In the genomic region with DNA sequence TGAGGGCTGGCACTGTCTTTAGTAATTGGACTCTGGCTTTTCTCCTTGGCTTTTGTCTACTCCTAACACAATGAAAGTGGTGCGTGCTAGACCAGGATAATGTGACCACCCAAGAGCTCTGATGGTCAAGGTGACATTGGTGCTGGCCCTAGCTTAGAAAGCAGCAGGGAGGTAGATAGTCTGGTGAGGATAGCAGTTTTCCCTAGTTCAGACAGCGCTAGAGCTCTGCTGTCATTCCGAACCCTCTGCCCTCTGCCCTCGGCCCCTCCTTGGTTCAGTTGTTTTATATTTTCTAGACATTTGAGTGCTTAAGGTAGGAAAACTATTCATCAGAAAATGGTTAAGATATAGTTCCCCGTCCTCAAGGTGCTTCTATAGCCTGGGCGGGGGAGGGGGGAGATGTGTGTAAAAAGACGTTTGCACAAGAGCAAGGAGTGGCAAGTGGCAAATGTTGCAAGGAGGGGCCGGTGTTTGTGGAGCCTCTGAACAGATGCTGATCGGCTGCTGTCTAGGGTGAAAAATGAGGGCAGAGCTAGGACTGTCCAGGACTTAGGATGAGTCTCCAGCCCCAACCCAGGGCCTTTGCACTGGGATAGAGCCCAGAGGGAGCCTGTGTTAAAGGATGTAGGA, we compare ENCODE assay signal across 9 mouse cellular contexts. TPM values are rescaled to one million over a fixed set of nuclear protein-coding genes. Genes with fewer than 3 reads are reported as not detected.
DNase-seq lines count a peak whose midpoint lies in the region; ATAC-seq lines count a peak whose summit lies in the region.
"Had no signal": no experiment of that assay in that cellular context is flagged by ENCODE, and none has a peak within 500 bp of the region (broad histone marks: within the 10 kb centered on the region; RNA-seq: fewer than 3 reads in every experiment).

No protein-coding gene starts in this region.

- DNase-seq in forebrain, embryonic 10.5 days (ENCODE audit: extremely low spot score, low spot score): no peak
- DNase-seq in natural killer cell, adult 2 months (ENCODE audit: low spot score in 2 of 2): no peak
- no peak for DNase-seq in cerebellum, adult 9-10 months
- DNase-seq: heart, postnatal 36 days; lung, postnatal 10 days had no signal

- H3K36me3 ChIP-seq in midbrain, embryonic 13.5 days: peaks cover 20% of the 10 kb centered on the region
- H3K36me3 ChIP-seq in midbrain, embryonic 16.5 days (ENCODE audit: control insufficient read depth, insufficient read depth, low read length): no peaks in the 10 kb centered on the region
- H3K36me3 ChIP-seq in forebrain, embryonic 10.5 days (replicated peaks): peaks cover 56% of the 10 kb centered on the region
- H3K36me3 ChIP-seq in hindbrain, embryonic 12.5 days: 0 out of 2 replicates have a peak, but pooled peaks cover 14% of the 10 kb centered on the region
- H3K36me3 ChIP-seq in neural tube, embryonic 14.5 days (ENCODE audit: control insufficient read depth, insufficient read depth, low read length): peaks cover 2% of the 10 kb centered on the region; the same call in 1 of the 2 replicates

- peak overlapping the region; percentile 60 for H3K27ac ChIP-seq in midbrain, embryonic 13.5 days
- no peak overlapping the region for H3K27ac ChIP-seq in midbrain, embryonic 16.5 days (ENCODE audit: low read length)
- 0 out of 2 replicates have a peak overlapping the region, but pooled peaks have one; percentile 16 for H3K27ac ChIP-seq in forebrain, embryonic 10.5 days
- H3K27ac ChIP-seq in hindbrain, embryonic 12.5 days: peak overlapping the region; percentile 25
- peak overlapping the region; percentile 73 for H3K27ac ChIP-seq in neural tube, embryonic 14.5 days (ENCODE audit: low read depth, low read length)

- no peak overlapping the region for H3K9ac ChIP-seq in midbrain, embryonic 13.5 days (replicated peaks)
- no peak overlapping the region for H3K9ac ChIP-seq in midbrain, embryonic 16.5 days (ENCODE audit: low read depth, low read length)
- no peak overlapping the region for H3K9ac ChIP-seq in hindbrain, embryonic 12.5 days
- H3K9ac ChIP-seq in neural tube, embryonic 14.5 days (replicated peaks; ENCODE audit: low read depth, low read length): no peak overlapping the region

- no peaks in the 10 kb centered on the region for H3K27me3 ChIP-seq in midbrain, embryonic 13.5 days
- no peaks in the 10 kb centered on the region for H3K27me3 ChIP-seq in midbrain, embryonic 16.5 days (ENCODE audit: control insufficient read depth, insufficient read depth, low read depth, low read length)
- H3K27me3 ChIP-seq in forebrain, embryonic 10.5 days (ENCODE audit: poor library complexity, severe bottlenecking): no peaks in the 10 kb centered on the region
- H3K27me3 ChIP-seq in hindbrain, embryonic 12.5 days: no peaks in the 10 kb centered on the region
- no peaks in the 10 kb centered on the region for H3K27me3 ChIP-seq in neural tube, embryonic 14.5 days (ENCODE audit: control insufficient read depth, insufficient read depth, low read length)

- peaks cover 32% of the 10 kb centered on the region for H3K4me1 ChIP-seq in midbrain, embryonic 13.5 days (replicated peaks)
- H3K4me1 ChIP-seq in midbrain, embryonic 16.5 days (ENCODE audit: control insufficient read depth, insufficient read depth, low read length): peaks cover 9% of the 10 kb centered on the region
- H3K4me1 ChIP-seq in forebrain, embryonic 10.5 days: peaks cover 36% of the 10 kb centered on the region
- peaks cover 24% of the 10 kb centered on the region for H3K4me1 ChIP-seq in hindbrain, embryonic 12.5 days
- H3K4me1 ChIP-seq in neural tube, embryonic 14.5 days (ENCODE audit: control insufficient read depth, insufficient read depth, low read length): no peaks in the 10 kb centered on the region; the same call in 1 of the 2 replicates

- WGBS in midbrain, embryonic 13.5 days: 82% methylated on average over 9 of the region's 9 CpGs
- WGBS in midbrain, embryonic 16.5 days: 81% methylated on average over 9 of the region's 9 CpGs
- 87% methylated on average over 9 of the region's 9 CpGs for WGBS in forebrain, embryonic 10.5 days
- 80% methylated on average over 9 of the region's 9 CpGs for WGBS in hindbrain, embryonic 12.5 days
- 73% methylated on average over 9 of the region's 9 CpGs for WGBS in neural tube, embryonic 14.5 days

- H3K4me3 ChIP-seq in midbrain, embryonic 13.5 days (replicated peaks): no peak overlapping the region
- H3K4me3 ChIP-seq in midbrain, embryonic 16.5 days (ENCODE audit: low read depth, low read length): no peak overlapping the region
- H3K4me3 ChIP-seq in forebrain, embryonic 10.5 days: no peak overlapping the region
- H3K4me3 ChIP-seq in hindbrain, embryonic 12.5 days: no peak overlapping the region
- H3K4me3 ChIP-seq in neural tube, embryonic 14.5 days (ENCODE audit: low read depth, low read length): no peak overlapping the region

- no peak overlapping the region for H3K4me2 ChIP-seq in midbrain, embryonic 13.5 days (replicated peaks)
- no peak overlapping the region for H3K4me2 ChIP-seq in midbrain, embryonic 16.5 days (ENCODE audit: low read length)
- no peak overlapping the region for H3K4me2 ChIP-seq in hindbrain, embryonic 12.5 days (replicated peaks)
- H3K4me2 ChIP-seq in neural tube, embryonic 14.5 days (ENCODE audit: low read depth, low read length): no peak overlapping the region

- H3K9me3 ChIP-seq in midbrain, embryonic 13.5 days: no peaks in the 10 kb centered on the region
- no peaks in the 10 kb centered on the region for H3K9me3 ChIP-seq in midbrain, embryonic 16.5 days (replicated peaks; ENCODE audit: control insufficient read depth, low read length, poor library complexity, severe bottlenecking)
- H3K9me3 ChIP-seq in forebrain, embryonic 10.5 days: no peaks in the 10 kb centered on the region
- no peaks in the 10 kb centered on the region for H3K9me3 ChIP-seq in hindbrain, embryonic 12.5 days (replicated peaks)
- H3K9me3 ChIP-seq in neural tube, embryonic 14.5 days (ENCODE audit: control insufficient read depth, low read length): no peaks in the 10 kb centered on the region

- ATAC-seq in midbrain, embryonic 13.5 days: no peak
- no peak for ATAC-seq in midbrain, embryonic 16.5 days
- no peak for ATAC-seq in hindbrain, embryonic 12.5 days (ENCODE audit: low FRiP score)
- ATAC-seq in neural tube, embryonic 14.5 days (ENCODE audit: low read depth): no peak

RNA-seq across cellular contexts. Expression of gene Gtpbp1, which starts 7.0 kb away (rescaled TPM):
- polyA plus RNA-seq in midbrain, embryonic 13.5 days (2015; fragmentation: Nextera tagmentation; extraction: Ambion mirVana): 42.6 and 49.1 TPM in 2 replicates
- polyA plus RNA-seq in midbrain, embryonic 16.5 days (2015; fragmentation: Nextera tagmentation; extraction: Ambion mirVana): 51.4 and 53.6 TPM in 2 replicates
- 48.3 and 52.5 TPM in 2 replicates for polyA plus RNA-seq in forebrain, embryonic 10.5 days (2016; fragmentation: Nextera tagmentation; extraction: Ambion mirVana)
- 41.4 and 45.5 TPM in 2 replicates for polyA plus RNA-seq in hindbrain, embryonic 12.5 days (2016; fragmentation: Nextera tagmentation; extraction: Ambion mirVana)
- 37.5 and 41.2 TPM in 2 replicates for polyA plus RNA-seq in neural tube, embryonic 14.5 days (2014; fragmentation: Nextera tagmentation; extraction: Ambion mirVana)

RNA-seq across cellular contexts. Expression of gene Josd1, which starts 10.0 kb away (rescaled TPM):
- polyA plus RNA-seq in midbrain, embryonic 13.5 days (2015; fragmentation: Nextera tagmentation; extraction: Ambion mirVana): 18.4 and 20.6 TPM in 2 replicates
- polyA plus RNA-seq in midbrain, embryonic 16.5 days (2015; fragmentation: Nextera tagmentation; extraction: Ambion mirVana): 20.6 and 21.3 TPM in 2 replicates
- 16.6 and 18.6 TPM in 2 replicates for polyA plus RNA-seq in forebrain, embryonic 10.5 days (2016; fragmentation: Nextera tagmentation; extraction: Ambion mirVana)
- polyA plus RNA-seq in hindbrain, embryonic 12.5 days (2016; fragmentation: Nextera tagmentation; extraction: Ambion mirVana): 29.0 and 29.7 TPM in 2 replicates
- polyA plus RNA-seq in neural tube, embryonic 14.5 days (2014; fragmentation: Nextera tagmentation; extraction: Ambion mirVana): 16.0 and 18.3 TPM in 2 replicates

RNA-seq across cellular contexts. Expression of gene Tomm22, which starts 27.0 kb away (rescaled TPM):
- 254 and 260 TPM in 2 replicates for polyA plus RNA-seq in midbrain, embryonic 13.5 days (2015; fragmentation: Nextera tagmentation; extraction: Ambion mirVana)
- polyA plus RNA-seq in midbrain, embryonic 16.5 days (2015; fragmentation: Nextera tagmentation; extraction: Ambion mirVana): 233 and 237 TPM in 2 replicates
- 268 and 286 TPM in 2 replicates for polyA plus RNA-seq in forebrain, embryonic 10.5 days (2016; fragmentation: Nextera tagmentation; extraction: Ambion mirVana)
- 239 and 249 TPM in 2 replicates for polyA plus RNA-seq in hindbrain, embryonic 12.5 days (2016; fragmentation: Nextera tagmentation; extraction: Ambion mirVana)
- 253 TPM in 2 replicates for polyA plus RNA-seq in neural tube, embryonic 14.5 days (2014; fragmentation: Nextera tagmentation; extraction: Ambion mirVana)

RNA-seq across cellular contexts. Expression of gene Cby1, which starts 38.7 kb away (rescaled TPM):
- polyA plus RNA-seq in midbrain, embryonic 13.5 days (2015; fragmentation: Nextera tagmentation; extraction: Ambion mirVana): 92.4 and 94.9 TPM in 2 replicates
- polyA plus RNA-seq in midbrain, embryonic 16.5 days (2015; fragmentation: Nextera tagmentation; extraction: Ambion mirVana): 101 and 105 TPM in 2 replicates
- polyA plus RNA-seq in forebrain, embryonic 10.5 days (2016; fragmentation: Nextera tagmentation; extraction: Ambion mirVana): 79.1 and 80.3 TPM in 2 replicates
- polyA plus RNA-seq in hindbrain, embryonic 12.5 days (2016; fragmentation: Nextera tagmentation; extraction: Ambion mirVana): 63.7 and 69.0 TPM in 2 replicates
- 78.0 and 85.6 TPM in 2 replicates for polyA plus RNA-seq in neural tube, embryonic 14.5 days (2014; fragmentation: Nextera tagmentation; extraction: Ambion mirVana)

RNA-seq across cellular contexts. Expression of gene Fam227a, which starts 38.9 kb away (rescaled TPM):
- polyA plus RNA-seq in midbrain, embryonic 13.5 days (2015; fragmentation: Nextera tagmentation; extraction: Ambion mirVana): 6.8 and 6.9 TPM in 2 replicates
- 4.0 and 5.1 TPM in 2 replicates for polyA plus RNA-seq in midbrain, embryonic 16.5 days (2015; fragmentation: Nextera tagmentation; extraction: Ambion mirVana)
- polyA plus RNA-seq in forebrain, embryonic 10.5 days (2016; fragmentation: Nextera tagmentation; extraction: Ambion mirVana): 1.8 and 2.5 TPM in 2 replicates
- polyA plus RNA-seq in hindbrain, embryonic 12.5 days (2016; fragmentation: Nextera tagmentation; extraction: Ambion mirVana): 5.5 and 5.9 TPM in 2 replicates
- 6.1 and 7.8 TPM in 2 replicates for polyA plus RNA-seq in neural tube, embryonic 14.5 days (2014; fragmentation: Nextera tagmentation; extraction: Ambion mirVana)
